Mouse (Mus musculus) brain, embryonic 14.5 days (tissue): ENCODE results near the gene Otor.

Experiments used
- CTCF ChIP-seq: fragments of 200-500 bp; IDR thresholded peaks from 2 replicates; pipeline ENCODE4 v1.5.1; 2012; ENCODE audit warnings: inconsistent platforms, mild to moderate bottlenecking, moderate library complexity, borderline replicate concordance; ENCODE audit not compliant: insufficient read depth, insufficient read length; ENCODE audit errors: extremely low read depth
- POLR2A ChIP-seq: fragments of 200-500 bp; IDR thresholded peaks from 2 replicates; pipeline ENCODE4 v1.6.1; 2012; ENCODE audit warnings: mild to moderate bottlenecking, inconsistent platforms, borderline replicate concordance; ENCODE audit not compliant: poor library complexity, insufficient read depth, insufficient read length, severe bottlenecking; ENCODE audit errors: extremely low read depth

GRCm38 (mm10) chr2:143117453-143117852, 39.2 kb downstream of the Otor start:
- TF ChIP-seq CTCF (peak; percentile 17; the same call in 1 of the 2 replicates), POLR2A (no peak)
